Mouse (Mus musculus) intestine, embryonic 15.5 days (tissue): Measurements from ENCODE around the gene Ppig. TPM values are rescaled to one million over a fixed set of nuclear protein-coding genes. Genes with fewer than 3 reads are reported as not detected.
"Not testable (repeated sequence)": the region's sequence is repeated elsewhere in the genome, so short reads cannot be mapped to it uniquely, and the experiment has no call there.

ENCODE experiments used
- ATAC-seq: fragments of 200-750 bp; cut with Nextera tagmentation; 2 replicates; pipeline ENCODE4 v1.8.0; 2017; ENCODE audit warnings: moderate TSS enrichment, moderate library complexity
- H3K27ac ChIP-seq: fragments of 300-500 bp; sonication (generic); 2 replicates; pipeline ENCODE4 v1.5.1; 2015; ENCODE audit warnings: mild to moderate bottlenecking, inconsistent platforms
- H3K27me3 ChIP-seq: fragments of 300-500 bp; sonication (generic); replicated peaks from 2 replicates; pipeline ENCODE4 v1.6.1; 2015; ENCODE audit warnings: inconsistent platforms
- H3K36me3 ChIP-seq: fragments of 300-500 bp; sonication (generic); 2 replicates; pipeline ENCODE4 v1.6.1; 2015; ENCODE audit warnings: inconsistent platforms
- H3K4me1 ChIP-seq: fragments of 300-500 bp; sonication (generic); replicated peaks from 2 replicates; pipeline ENCODE4 v1.6.1; 2015; ENCODE audit warnings: inconsistent platforms
- H3K4me2 ChIP-seq: fragments of 300-500 bp; sonication (generic); replicated peaks from 2 replicates; pipeline ENCODE4 v1.6.1; 2015; ENCODE audit warnings: mild to moderate bottlenecking, inconsistent platforms
- H3K4me3 ChIP-seq: fragments of 300-500 bp; sonication (generic); replicated peaks from 2 replicates; pipeline ENCODE4 v1.5.1; 2015; ENCODE audit warnings: inconsistent platforms
- H3K9ac ChIP-seq: fragments of 300-500 bp; sonication (generic); 2 replicates; pipeline ENCODE4 v1.6.1; 2015; ENCODE audit warnings: inconsistent platforms
- H3K9me3 ChIP-seq: fragments of 300-500 bp; sonication (generic); 2 replicates; pipeline ENCODE4 v1.6.1; 2016; ENCODE audit warnings: inconsistent platforms
- WGBS: fragments of 180-500 bp; shearing (Covaris S2); methylation state at CpG from one replicate; pipeline ENCODE4 v1.1.7; 2015; 5-methylcytosine and 5-hydroxymethylcytosine counted together
- polyA plus RNA-seq: library from polyadenylated mRNA; unstranded; fragments of >200 nt; fragmentation: Nextera tagmentation; extraction: Ambion mirVana; gene quantifications from 2 replicates; pipeline ENCODE4 v1.2.1, GENCODE M21; 2015

Gene Ppig
- polyA plus RNA-seq: 122 and 151 TPM in 2 replicates

DNA sequence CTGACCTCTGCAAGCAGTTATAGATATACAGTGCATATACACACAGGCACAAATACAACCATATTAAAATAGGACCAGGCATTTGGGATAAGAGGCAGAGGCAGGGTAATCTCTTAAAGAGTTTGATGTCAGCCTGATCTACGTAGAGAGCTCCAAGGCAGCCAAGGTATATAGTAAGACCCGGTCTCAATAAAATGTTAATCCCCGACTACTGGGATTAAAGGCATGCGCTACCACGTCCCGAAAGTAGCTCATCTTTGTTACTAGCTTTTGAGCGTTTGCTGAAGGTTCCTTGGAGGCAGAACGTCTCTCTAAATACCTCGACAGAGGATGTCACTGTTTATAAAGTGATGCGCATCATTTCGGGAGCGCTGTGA, at the start of gene Ppig:
Gene Ppig (plus strand): TSS at position 273 of the 377 bp plus-strand sequence.
- Histone ChIP-seq H3K36me3 (no peaks in the 10 kb centered on the region), H3K9ac (peak within 1 kb of the TSS; percentile 97), H3K4me3 (peak within 1 kb of the TSS; percentile 99), H3K4me1 (peaks cover 8% of the 10 kb centered on the region; the same call in 1 of the 2 replicates), H3K27me3 (no peaks in the 10 kb centered on the region), H3K9me3 (no peaks in the 10 kb centered on the region), H3K27ac (peak within 1 kb of the TSS; percentile 90), H3K4me2 (peak within 1 kb of the TSS; percentile 68)
- peak; percentile 38 for ATAC-seq
- 4% methylated on average over 12 of the region's 12 CpGs for WGBS

GRCm38 (mm10) chr2:69673723-69674122, 48.6 kb upstream of the Ppig start:
- Histone ChIP-seq H3K4me2 (no peak overlapping the region), H3K27me3 (no peaks in the 10 kb centered on the region), H3K9ac (no peak overlapping the region), H3K9me3 (no peaks in the 10 kb centered on the region), H3K4me3 (no peak overlapping the region), H3K4me1 (no peaks in the 10 kb centered on the region), H3K27ac (no peak overlapping the region), H3K36me3 (no peaks in the 10 kb centered on the region)
- ATAC-seq: no peak
- 75% methylated on average over 5 of the region's 5 CpGs for whole genome bisulfite sequencing

DNA sequence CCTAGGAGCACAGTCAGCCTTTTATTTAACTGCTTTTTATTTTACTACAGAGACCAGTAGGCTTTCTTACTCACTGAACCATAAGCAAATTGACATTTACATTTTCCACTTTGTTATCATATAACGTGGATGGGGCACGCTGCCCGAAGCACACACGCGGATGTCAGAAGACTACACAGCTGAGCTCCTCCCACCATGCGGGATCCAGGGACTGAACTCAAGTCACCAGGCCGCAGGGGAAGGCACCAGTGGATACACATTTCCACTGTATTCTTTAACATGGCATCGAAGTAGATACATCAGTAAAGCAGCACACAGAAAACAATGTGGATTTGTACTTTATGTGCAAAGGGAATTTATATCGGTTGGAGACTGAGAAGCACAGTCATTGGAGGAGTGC, 47.1 kb upstream of the Ppig start:
- H3K4me1 ChIP-seq: no peaks in the 10 kb centered on the region
- 88% methylated on average over 9 of the region's 9 CpGs for WGBS

GRCm38 (mm10) chr2:69676713-69677112, 45.6 kb upstream of the Ppig start:
- Histone ChIP-seq H3K27me3 (no peaks in the 10 kb centered on the region), H3K4me1 (no peaks in the 10 kb centered on the region), H3K4me2 (no peak overlapping the region), H3K27ac (no peak overlapping the region), H3K36me3 (no peaks in the 10 kb centered on the region), H3K9me3 (no peaks in the 10 kb centered on the region), H3K9ac (no peak overlapping the region), H3K4me3 (no peak overlapping the region)
- no peak for ATAC-seq
- 62% methylated on average over 2 of the region's 2 CpGs for WGBS

More for the DNA sequence above, 47.1 kb upstream of the Ppig start:
- Histone ChIP-seq H3K36me3 (no peaks in the 10 kb centered on the region), H3K27me3 (no peaks in the 10 kb centered on the region), H3K27ac (no peak overlapping the region), H3K4me3 (no peak overlapping the region), H3K4me2 (no peak overlapping the region), H3K9ac (no peak overlapping the region), H3K9me3 (no peaks in the 10 kb centered on the region)
- no peak for ATAC-seq

DNA sequence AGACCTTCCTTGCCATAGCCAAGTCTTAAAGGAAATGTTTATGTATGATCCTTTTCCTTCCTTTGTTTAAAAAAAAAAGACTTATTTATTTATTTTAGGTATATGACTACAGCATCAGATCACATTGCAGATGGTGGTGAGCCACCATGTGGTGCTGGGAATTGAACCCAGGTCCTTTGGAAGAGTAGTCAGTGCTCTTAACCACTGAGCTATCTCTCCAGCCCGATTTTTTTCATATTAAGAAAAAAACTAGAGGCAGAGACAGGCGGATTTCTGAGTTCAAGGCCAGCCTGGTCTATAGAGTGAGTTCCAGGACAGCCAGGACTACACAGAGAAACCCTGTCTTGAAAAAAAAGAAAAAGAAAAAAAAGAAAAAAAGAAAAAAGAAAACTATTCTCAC, 45.1 kb upstream of the Ppig start:
- not testable (repeated sequence) for ATAC-seq, H3K36me3 ChIP-seq, H3K9ac ChIP-seq, H3K9me3 ChIP-seq, H3K27ac ChIP-seq, H3K27me3 ChIP-seq, H3K4me3 ChIP-seq, H3K4me2 ChIP-seq, H3K4me1 ChIP-seq
- 91% methylated on average over 2 of the region's 2 CpGs for WGBS

GRCm38 (mm10) chr2:69679990-69680389, 42.4 kb upstream of the Ppig start:
- Histone ChIP-seq H3K27ac (no peak overlapping the region), H3K9ac (no peak overlapping the region), H3K27me3 (no peaks in the 10 kb centered on the region), H3K4me3 (no peak overlapping the region), H3K4me2 (no peak overlapping the region), H3K4me1 (no peaks in the 10 kb centered on the region), H3K9me3 (no peaks in the 10 kb centered on the region), H3K36me3 (no peaks in the 10 kb centered on the region)
- ATAC-seq: no peak
- 62% methylated on average over 6 of the region's 6 CpGs for WGBS

DNA sequence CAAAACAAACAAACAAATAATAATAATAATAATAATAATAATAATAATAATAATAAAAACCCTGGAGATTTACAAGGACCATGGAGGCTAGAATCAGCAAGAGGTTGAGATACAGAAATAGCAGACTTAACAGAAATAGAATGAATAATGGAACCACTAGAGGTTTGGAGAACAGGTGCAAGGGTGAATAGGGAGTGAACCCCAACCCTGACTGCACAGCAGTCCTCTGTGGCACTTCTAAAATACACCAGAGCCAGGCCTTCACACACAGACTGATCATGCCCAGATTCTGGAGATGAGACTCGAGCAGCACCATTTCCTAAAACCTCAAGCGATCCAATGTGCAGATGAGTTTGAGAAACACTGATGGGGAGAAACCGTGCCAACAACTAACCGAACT, 40.4 kb upstream of the Ppig start:
- no peak for ATAC-seq
- no peak overlapping the region for H3K9ac ChIP-seq
- WGBS: 91% methylated on average over 4 of the region's 4 CpGs
- H3K4me1 ChIP-seq: no peaks in the 10 kb centered on the region
- no peaks in the 10 kb centered on the region for H3K36me3 ChIP-seq
- no peak overlapping the region for H3K27ac ChIP-seq
- H3K27me3 ChIP-seq: no peaks in the 10 kb centered on the region
- H3K9me3 ChIP-seq: no peaks in the 10 kb centered on the region
- no peak overlapping the region for H3K4me2 ChIP-seq
- no peak overlapping the region for H3K4me3 ChIP-seq

- Histone ChIP-seq H3K4me2 (no peak overlapping the region), H3K9ac (no peak overlapping the region), H3K27ac (no peak overlapping the region), H3K4me3 (no peak overlapping the region), H3K4me1 (no peaks in the 10 kb centered on the region), H3K27me3 (no peaks in the 10 kb centered on the region), H3K9me3 (no peaks in the 10 kb centered on the region), H3K36me3 (no peaks in the 10 kb centered on the region)
- 88% methylated on average over 13 of the region's 13 CpGs for WGBS
- ATAC-seq: no peak
These were observed 39.1 kb upstream of the Ppig start for GRCm38 (mm10) chr2:69683036-69683805.

GRCm38 (mm10) chr2:69684488-69684887, 37.9 kb upstream of the Ppig start:
- ATAC-seq: no peak
- 96% methylated on average over 3 of the region's 3 CpGs for WGBS
- no peaks in the 10 kb centered on the region for H3K36me3 ChIP-seq
- no peaks in the 10 kb centered on the region for H3K9me3 ChIP-seq
- H3K4me2 ChIP-seq: no peak overlapping the region
- no peaks in the 10 kb centered on the region for H3K4me1 ChIP-seq
- H3K9ac ChIP-seq: no peak overlapping the region
- H3K27me3 ChIP-seq: no peaks in the 10 kb centered on the region
- no peak overlapping the region for H3K4me3 ChIP-seq
- H3K27ac ChIP-seq: no peak overlapping the region

DNA sequence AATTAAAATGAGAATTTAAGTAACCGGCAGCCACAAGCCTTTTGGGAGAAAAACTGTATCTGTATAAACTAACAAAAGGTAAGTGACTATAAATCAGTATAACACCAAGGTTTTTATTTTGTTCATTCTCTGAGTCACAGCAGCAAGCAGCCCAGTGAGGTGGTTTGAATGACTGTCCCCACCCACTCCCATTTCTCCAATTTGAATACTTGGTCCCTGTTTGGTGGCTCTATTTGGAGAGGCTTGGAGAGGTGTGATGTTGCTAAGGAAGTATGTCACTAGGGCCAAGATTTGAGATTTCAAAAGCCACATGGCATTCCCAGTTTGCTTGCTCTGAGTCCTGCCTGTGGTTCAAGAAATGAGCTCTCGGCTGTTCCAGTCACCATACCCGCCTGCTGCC, 32.1 kb upstream of the Ppig start:
- Histone ChIP-seq H3K4me1 (no peaks in the 10 kb centered on the region), H3K4me2 (no peak overlapping the region), H3K27me3 (no peaks in the 10 kb centered on the region), H3K27ac (no peak overlapping the region), H3K36me3 (peaks cover 9% of the 10 kb centered on the region; the same call in 1 of the 2 replicates), H3K9me3 (no peaks in the 10 kb centered on the region), H3K9ac (no peak overlapping the region), H3K4me3 (no peak overlapping the region)
- 95% methylated on average over 3 of the region's 3 CpGs for WGBS
- no peak for ATAC-seq

GRCm38 (mm10) chr2:69690843-69691242, 31.5 kb upstream of the Ppig start:
- Histone ChIP-seq H3K4me1 (no peaks in the 10 kb centered on the region), H3K4me2 (no peak overlapping the region), H3K27ac (no peak overlapping the region), H3K4me3 (no peak overlapping the region), H3K9ac (no peak overlapping the region), H3K27me3 (no peaks in the 10 kb centered on the region), H3K36me3 (peaks cover 9% of the 10 kb centered on the region; the same call in 1 of the 2 replicates), H3K9me3 (no peaks in the 10 kb centered on the region)
- ATAC-seq: no peak
- WGBS: 86% methylated on average over 6 of the region's 6 CpGs

GRCm38 (mm10) chr2:69693501-69693900, 28.8 kb upstream of the Ppig start:
- 91% methylated on average over 11 of the region's 11 CpGs for WGBS
- no peaks in the 10 kb centered on the region for H3K27me3 ChIP-seq
- no peak overlapping the region for H3K4me3 ChIP-seq
- H3K4me1 ChIP-seq: no peaks in the 10 kb centered on the region
- H3K4me2 ChIP-seq: no peak overlapping the region
- H3K9me3 ChIP-seq: no peaks in the 10 kb centered on the region
- peaks cover 9% of the 10 kb centered on the region; the same call in 1 of the 2 replicates for H3K36me3 ChIP-seq
- no peak for ATAC-seq
- no peak overlapping the region for H3K27ac ChIP-seq
- H3K9ac ChIP-seq: no peak overlapping the region

- H3K36me3 ChIP-seq: peaks cover 7% of the 10 kb centered on the region; the same call in 1 of the 2 replicates
- no peaks in the 10 kb centered on the region for H3K27me3 ChIP-seq
- no peaks in the 10 kb centered on the region for H3K9me3 ChIP-seq
- H3K27ac ChIP-seq: no peak overlapping the region
- 92% methylated on average over 8 of the region's 8 CpGs for WGBS
- H3K9ac ChIP-seq: no peak overlapping the region
- no peak overlapping the region for H3K4me3 ChIP-seq
- no peaks in the 10 kb centered on the region for H3K4me1 ChIP-seq
- no peak for ATAC-seq
- H3K4me2 ChIP-seq: no peak overlapping the region
These were observed 21.9 kb upstream of the Ppig start for GRCm38 (mm10) chr2:69700446-69700845.
